Mouse (Mus musculus) forebrain, postnatal 0 days (tissue): ENCODE results near the gene Cap1. TPM values are rescaled to one million over a fixed set of nuclear protein-coding genes. Genes with fewer than 3 reads are reported as not detected.

Experiments
- ATAC-seq: fragments of 200-750 bp; cut with Nextera tagmentation; 2 replicates; pipeline ENCODE4 v1.8.0; 2017; ENCODE audit warnings: mild to moderate bottlenecking, moderate library complexity
- DNase-seq: peaks from one replicate; pipeline ENCODE4 v3.0.0-alpha.2; 2015
- H3K27ac ChIP-seq: fragments of 300-500 bp; sonication (generic); 2 replicates; pipeline ENCODE4 v1.5.1; 2014; ENCODE audit warnings: low read depth, mild to moderate bottlenecking, antibody characterized with exemption, low read length, moderate library complexity, mixed read lengths
- H3K27me3 ChIP-seq: fragments of 300-500 bp; sonication (generic); 2 replicates; pipeline ENCODE4 v1.6.1; 2014; ENCODE audit warnings: mild to moderate bottlenecking, low read length, mixed read lengths; ENCODE audit not compliant: insufficient read depth
- H3K36me3 ChIP-seq: fragments of 300-500 bp; sonication (generic); 2 replicates; pipeline ENCODE4 v1.6.1; 2014; ENCODE audit warnings: mild to moderate bottlenecking, moderate library complexity; ENCODE audit not compliant: insufficient read depth
- H3K4me1 ChIP-seq: fragments of 300-500 bp; sonication (generic); 2 replicates; pipeline ENCODE4 v1.6.1; 2014; ENCODE audit warnings: antibody characterized with exemption; ENCODE audit not compliant: insufficient read depth
- H3K4me2 ChIP-seq: fragments of 300-500 bp; sonication (generic); 2 replicates; pipeline ENCODE4 v1.6.1; 2014; ENCODE audit warnings: low read depth, mild to moderate bottlenecking, moderate library complexity
- H3K4me3 ChIP-seq: fragments of 300-500 bp; sonication (generic); 2 replicates; pipeline ENCODE4 v1.5.1; 2014; ENCODE audit warnings: low read depth, low read length, mixed read lengths
- H3K9ac ChIP-seq: fragments of 300-500 bp; sonication (generic); 2 replicates; pipeline ENCODE4 v1.6.1; 2014; ENCODE audit warnings: mild to moderate bottlenecking
- H3K9me3 ChIP-seq: fragments of 300-500 bp; sonication (generic); 2 replicates; pipeline ENCODE4 v1.6.1; 2016; ENCODE audit warnings: low read length
- CTCF ChIP-seq: sonication (generic); IDR thresholded peaks from 2 replicates; pipeline ENCODE4 v1.5.1; 2016; ENCODE audit warnings: antibody characterized with exemption, control low read depth, low read depth
- WGBS: fragments of 180-500 bp; shearing (Covaris S2); extraction: QIAGEN DNeasy Blood & Tissue Kit; methylation state at CpG from one replicate; pipeline ENCODE4 v1.1.7; 2014; 5-methylcytosine and 5-hydroxymethylcytosine counted together
- polyA plus RNA-seq: library from polyadenylated mRNA; unstranded; fragments of >200 nt; fragmentation: Nextera tagmentation; extraction: Ambion mirVana; gene quantifications from 2 replicates; pipeline ENCODE4 v1.2.1, GENCODE M21; 2015
- total RNA-seq: library from RNA; depleted of rRNA; stranded (reverse); fragments of >200 nt; gene quantifications from 2 replicates; pipeline ENCODE4 v1.2.3, GENCODE M21; 2014

Gene Cap1
- total and polyA plus RNA-seq, 2 experiments from 2014 or later = 75.2 to 161 TPM

DNA sequence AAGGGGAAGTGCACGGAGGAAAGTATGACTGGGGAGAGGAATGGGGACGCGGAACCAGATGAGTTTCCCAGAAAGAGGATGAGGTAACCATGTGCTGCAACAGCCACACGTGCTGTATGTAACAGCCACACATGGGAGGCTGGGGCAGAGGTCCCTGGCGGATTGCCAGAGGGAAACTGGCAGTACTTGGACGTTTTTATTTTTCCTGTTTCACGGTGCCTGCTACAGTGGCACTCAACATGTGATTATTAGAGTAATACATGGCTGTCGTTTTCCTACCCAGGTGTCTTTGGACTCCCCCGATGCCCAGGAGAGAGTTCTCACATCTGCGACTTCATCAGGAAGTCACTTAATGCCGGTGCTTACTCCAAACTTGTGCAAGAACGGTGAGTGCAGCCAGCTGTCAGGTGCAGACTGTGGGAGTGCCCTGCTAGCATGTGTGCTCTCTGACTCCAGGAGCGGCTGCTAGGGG lies 37.7 kb downstream of the Cap1 start:
- DNase-seq (no peak), ATAC-seq (no peak)
- Histone ChIP-seq H3K4me3 (no peak overlapping the region), H3K4me2 (no peak overlapping the region), H3K9me3 (no peaks in the 10 kb centered on the region), H3K27ac (no peak overlapping the region), H3K27me3 (no peaks in the 10 kb centered on the region), H3K36me3 (peaks cover 74% of the 10 kb centered on the region), H3K9ac (no peak overlapping the region), H3K4me1 (no peaks in the 10 kb centered on the region)
- no peak for TF ChIP-seq CTCF
- 70% methylated on average over 13 of the region's 13 CpGs for WGBS

DNA sequence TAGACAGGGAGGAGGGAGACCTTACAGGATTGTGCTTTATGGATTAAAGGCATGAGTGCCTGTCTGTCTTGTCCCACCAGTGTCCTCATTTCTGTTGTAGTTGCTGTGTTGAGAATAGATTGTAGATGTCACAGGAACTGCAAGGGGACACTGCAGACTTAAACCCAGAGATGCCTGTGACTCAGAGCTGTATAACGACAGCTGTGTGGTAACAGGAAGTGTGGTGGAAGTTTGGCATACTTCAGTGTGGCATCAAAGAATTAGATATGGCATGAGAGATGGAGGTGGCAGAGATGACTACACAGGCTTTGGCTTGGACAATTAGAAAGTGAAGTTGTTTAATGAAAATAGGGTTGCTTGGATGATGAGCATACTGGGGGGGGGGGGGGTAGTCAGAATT lies 47.4 kb downstream of the Cap1 start:
- DNase-seq (no peak), ATAC-seq (no peak)
- Histone ChIP-seq H3K4me3 (no peak overlapping the region), H3K4me2 (no peak overlapping the region), H3K9me3 (no peaks in the 10 kb centered on the region), H3K36me3 (peaks cover 10% of the 10 kb centered on the region; the same call in 1 of the 2 replicates), H3K27ac (no peak overlapping the region), H3K4me1 (peaks cover 4% of the 10 kb centered on the region; the same call in 1 of the 2 replicates), H3K27me3 (no peaks in the 10 kb centered on the region), H3K9ac (no peak overlapping the region)
- 86% methylated on average over 1 of the region's 1 CpGs for WGBS
- no peak for TF ChIP-seq CTCF

DNA sequence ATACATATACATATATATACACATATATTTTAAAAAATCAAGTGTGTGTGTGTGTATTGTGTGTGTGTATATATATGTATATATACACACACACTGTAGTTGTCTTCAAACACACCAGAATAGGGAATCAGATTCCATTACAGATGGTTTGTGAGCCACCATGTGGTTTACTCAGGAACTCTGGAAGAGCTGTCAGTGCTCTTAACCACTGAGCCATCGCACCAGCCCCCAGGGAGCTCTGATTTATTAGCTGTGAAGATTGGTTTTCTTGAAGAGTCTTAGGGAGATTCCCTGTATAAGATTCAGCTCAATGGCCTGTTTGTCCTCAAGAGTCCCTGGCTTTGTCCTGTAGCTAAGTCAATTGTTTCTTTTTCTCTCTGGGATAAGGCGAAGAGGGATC lies 47.9 kb downstream of the Cap1 start:
- Histone ChIP-seq H3K4me1 (peaks cover 4% of the 10 kb centered on the region; the same call in 1 of the 2 replicates), H3K4me2 (no peak overlapping the region), H3K9me3 (no peaks in the 10 kb centered on the region), H3K27ac (no peak overlapping the region), H3K9ac (no peak overlapping the region), H3K4me3 (no peak overlapping the region), H3K27me3 (no peaks in the 10 kb centered on the region), H3K36me3 (peaks cover 10% of the 10 kb centered on the region; the same call in 1 of the 2 replicates)
- ATAC-seq = no peak
- DNase-seq = no peak
- 0 out of 2 replicates have a peak, but pooled peaks have one; percentile 7 for TF ChIP-seq CTCF
- WGBS = 87% methylated on average over 2 of the region's 2 CpGs

GRCm38 (mm10) chr4:122837180-122837730 lies 48.6 kb downstream of the Cap1 start:
- no peaks in the 10 kb centered on the region for H3K27me3 ChIP-seq
- H3K9me3 ChIP-seq = no peaks in the 10 kb centered on the region
- H3K36me3 ChIP-seq = peaks cover 6% of the 10 kb centered on the region; the same call in 1 of the 2 replicates
- DNase-seq (no peak), ATAC-seq (no peak)
- no peak overlapping the region for H3K27ac ChIP-seq
- WGBS = 63% methylated on average over 6 of the region's 6 CpGs
- peaks cover 4% of the 10 kb centered on the region; the same call in 1 of the 2 replicates for H3K4me1 ChIP-seq
- no peak for TF ChIP-seq CTCF
- no peak overlapping the region for H3K9ac ChIP-seq
- peak overlapping the region; percentile 79 for H3K4me2 ChIP-seq
- H3K4me3 ChIP-seq = no peak overlapping the region

- H3K9ac ChIP-seq = peak overlapping the region; percentile 85
- H3K4me3 ChIP-seq = peak overlapping the region; percentile 69
- WGBS = 3% methylated on average over 7 of the region's 7 CpGs
- 0 out of 2 replicates have a peak, but pooled peaks cover 5% of the 10 kb centered on the region for H3K36me3 ChIP-seq
- peak overlapping the region; percentile 80 for H3K27ac ChIP-seq
- H3K27me3 ChIP-seq = no peaks in the 10 kb centered on the region
- H3K4me2 ChIP-seq = peak overlapping the region; percentile 79
- H3K9me3 ChIP-seq = no peaks in the 10 kb centered on the region
- TF ChIP-seq CTCF = 0 out of 2 replicates have a peak, but pooled peaks have one; percentile 0
- DNase-seq = no peak
- H3K4me1 ChIP-seq = peaks cover 4% of the 10 kb centered on the region; the same call in 1 of the 2 replicates
- peak; percentile 34 for ATAC-seq
Observed at GRCm38 (mm10) chr4:122836403-122836775, 49.5 kb downstream of the Cap1 start.

DNA sequence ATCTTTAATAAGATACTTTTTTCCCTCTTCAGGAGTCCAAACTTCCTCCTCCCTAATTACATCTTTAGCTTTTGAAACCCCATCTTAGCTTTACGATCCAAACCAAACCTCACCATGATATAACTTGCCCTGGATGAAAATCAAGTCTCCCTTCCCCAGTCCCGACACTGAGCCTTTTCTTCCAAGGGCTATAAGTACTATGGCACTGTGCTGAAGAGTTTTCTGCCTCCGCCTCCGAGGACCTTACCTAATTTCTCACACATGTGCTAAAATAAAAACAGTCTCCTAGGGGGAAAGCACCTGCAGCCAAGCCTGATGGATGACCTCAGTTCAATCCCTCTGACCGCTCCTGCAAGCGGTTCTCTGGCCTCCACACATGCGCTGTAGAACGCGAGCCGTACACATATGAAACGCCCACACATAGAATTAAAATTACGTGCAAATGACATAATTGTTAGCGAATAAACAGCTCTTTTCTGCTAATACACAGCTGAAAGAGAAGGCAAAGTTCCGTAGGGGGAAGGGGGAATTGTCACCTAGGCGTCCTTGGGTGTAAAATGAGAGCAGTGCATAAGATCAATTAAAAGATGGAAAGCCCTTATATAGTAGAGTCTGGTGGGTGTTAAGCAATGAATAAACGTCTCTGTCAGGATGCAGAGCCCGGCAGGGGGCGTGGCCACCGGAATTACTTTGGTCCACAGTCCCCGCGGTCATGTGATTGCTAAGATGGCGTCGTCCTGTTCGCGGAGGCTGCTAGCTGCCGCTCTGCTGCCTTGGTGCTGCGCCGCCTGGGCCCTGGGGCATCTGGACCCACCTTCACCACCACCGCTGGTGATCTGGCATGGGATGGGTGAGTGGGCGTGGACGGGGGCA lies 50.1 kb downstream of the Cap1 start, which contains the start of gene Ppt1:
TSS of gene Ppt1 (plus strand) at position 713 of the 873 bp plus-strand sequence.
- Histone ChIP-seq H3K9me3 (no peaks in the 10 kb centered on the region), H3K27ac (peak within 1 kb of the TSS; percentile 80), H3K27me3 (no peaks in the 10 kb centered on the region), H3K4me3 (peak within 1 kb of the TSS; percentile 69), H3K4me2 (peak within 1 kb of the TSS; percentile 79), H3K4me1 (peaks cover 4% of the 10 kb centered on the region; the same call in 1 of the 2 replicates), H3K9ac (peak within 1 kb of the TSS; percentile 85), H3K36me3 (0 out of 2 replicates have a peak, but pooled peaks cover 5% of the 10 kb centered on the region)
- TF ChIP-seq CTCF = peak; percentile 62
- peak; percentile 94 for DNase-seq
- WGBS = 1% methylated on average over 31 of the region's 31 CpGs
- peak; percentile 94 for ATAC-seq
